Mouse (Mus musculus): Measurements from ENCODE around the gene Tlx2.

- TF ChIP-seq CTCF (IDR thresholded peaks at IDR 0.05; ENCODE audit: borderline replicate concordance, insufficient read depth, low read depth, low read length), result no peak
- TF ChIP-seq POLR2A (IDR thresholded peaks at IDR 0.05; ENCODE audit: borderline replicate concordance, insufficient read depth, low read length), result no peak
Measured at GRCm38 (mm10) chr6:83053136-83053960, 16.7 kb downstream of the Tlx2 start.
